Mouse (Mus musculus) heart, postnatal 0 days (tissue): ENCODE measurements around the gene Gm5105.

Experiments used
- CTCF ChIP-seq: IDR thresholded peaks from 2 replicates; pipeline ENCODE4 v1.5.1; 2016; ENCODE audit warnings: antibody characterized with exemption, control low read depth, low read depth
- EP300 ChIP-seq: IDR thresholded peaks from 2 replicates; pipeline ENCODE4 v1.6.1; 2016; ENCODE audit warnings: antibody characterized with exemption, low read depth

GRCm38 (mm10) chr3:138114106-138114505, 46.9 kb upstream of the Gm5105 start:
- TF ChIP-seq CTCF, result no peak
- no peak for TF ChIP-seq EP300
